Mouse (Mus musculus) naive thymus-derived CD4-positive, alpha-beta T cell, adult 2 months (primary cell): ENCODE data around the gene Sfxn2.

ENCODE experiments used
- DNase-seq: peaks from one replicate; pipeline ENCODE4 v3.0.0-alpha.2; 2011; ENCODE audit warnings: low read depth

Sfxn2 gene

DNA sequence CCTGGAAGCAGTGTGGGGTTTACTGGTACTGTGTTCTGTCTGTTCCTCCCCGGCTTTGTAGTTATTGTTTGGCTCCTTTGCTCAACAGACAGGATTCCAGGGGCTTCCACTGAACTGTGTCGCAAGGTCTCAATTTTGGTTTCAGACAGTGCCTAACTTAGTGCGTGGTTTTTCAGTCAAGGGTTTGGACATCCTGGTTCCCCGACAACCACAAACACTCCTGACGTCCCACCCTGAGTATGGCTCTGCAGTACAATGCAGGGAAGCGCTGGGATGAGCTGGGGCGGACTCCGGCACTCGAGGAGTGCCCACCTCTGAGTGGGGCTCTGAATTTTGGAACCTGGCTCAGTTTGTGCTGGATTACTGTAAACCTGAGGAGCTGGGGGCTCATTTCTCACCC lies 56.6 kb downstream of the Sfxn2 start:
- no peak for DNase-seq

DNA sequence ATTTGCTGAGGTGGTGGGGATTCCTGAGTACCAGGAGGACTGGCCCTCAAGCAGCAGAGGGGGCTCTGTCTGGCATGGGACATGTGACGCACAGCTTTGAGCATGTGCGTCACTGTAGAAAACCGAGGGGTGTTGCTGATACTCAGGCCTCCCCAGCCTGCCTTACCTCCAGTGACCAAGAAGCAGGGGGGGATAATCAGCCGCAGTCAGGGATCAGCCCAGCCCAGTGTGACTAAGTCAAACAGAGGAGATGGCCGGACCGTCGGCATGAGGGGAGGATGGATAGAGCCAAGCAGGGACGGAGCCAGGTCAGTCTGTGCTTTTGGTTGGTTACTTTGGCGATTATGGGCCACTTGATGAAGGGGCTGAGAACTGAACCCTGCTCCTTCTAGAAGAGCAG lies 58.5 kb downstream of the Sfxn2 start:
- no peak for DNase-seq

DNA sequence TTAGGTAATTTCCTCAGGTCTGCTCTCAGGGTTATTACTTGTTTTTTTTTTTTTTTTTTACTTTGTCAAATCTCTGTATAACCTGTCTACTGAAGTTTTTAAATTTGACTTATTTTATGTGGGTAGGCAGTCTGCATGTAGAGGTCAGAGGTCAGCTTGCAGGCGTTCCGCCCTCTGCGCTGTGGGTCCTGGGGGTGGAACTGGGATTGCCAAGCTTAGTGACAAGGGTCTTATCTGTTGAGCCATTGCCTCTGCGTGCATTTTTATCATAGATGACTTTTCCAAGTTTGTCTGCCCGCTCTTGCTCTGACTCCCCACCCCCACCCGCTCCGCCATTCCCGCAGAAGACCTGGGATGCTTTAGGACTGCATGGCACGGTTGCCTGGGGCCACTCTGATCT lies 62.6 kb downstream of the Sfxn2 start:
- no peak for DNase-seq

DNA sequence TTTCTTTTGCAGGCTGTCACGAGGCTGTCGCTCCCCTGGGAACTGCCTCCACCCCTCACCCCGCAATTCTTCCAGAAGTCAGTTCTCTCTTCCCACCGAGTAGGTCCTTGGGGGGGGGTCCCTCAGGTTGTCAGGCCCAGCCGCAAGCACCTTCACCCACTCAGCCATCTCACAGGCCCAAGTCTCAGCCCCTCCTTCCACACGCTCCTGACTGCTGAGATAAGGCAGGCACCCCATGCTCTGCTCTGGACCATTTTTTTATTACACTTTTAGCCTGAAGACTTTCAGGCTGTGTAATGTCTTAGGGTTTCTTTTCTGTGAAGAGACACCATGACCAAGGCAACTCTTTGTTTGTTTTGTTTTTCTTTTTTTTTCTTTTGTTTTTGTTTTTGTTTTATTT lies 64.4 kb downstream of the Sfxn2 start:
- no peak for DNase-seq

- no peak for DNase-seq
Observed at GRCm38 (mm10) chr19:46639053-46639452, 65.9 kb downstream of the Sfxn2 start.

DNA sequence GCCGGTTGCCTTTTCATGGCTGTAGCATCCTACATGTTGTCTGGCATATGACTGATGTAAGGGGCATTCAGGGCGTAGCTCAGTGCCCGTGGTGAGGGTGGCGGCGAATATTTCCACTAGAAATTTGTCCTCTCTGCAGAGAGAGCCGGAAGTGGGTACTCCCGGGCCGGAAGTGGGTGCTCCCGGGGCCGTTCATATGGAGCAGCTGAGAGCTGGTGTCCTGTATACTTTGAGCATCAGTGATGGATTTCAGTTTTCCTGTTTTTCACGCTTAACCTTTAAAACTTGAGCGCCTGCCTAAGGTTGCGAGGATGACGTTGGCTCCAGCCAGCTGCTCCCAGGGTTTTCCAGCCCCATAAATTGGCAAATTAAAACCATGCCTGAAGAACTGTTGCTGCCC lies 66.3 kb downstream of the Sfxn2 start:
- DNase-seq = no peak

GRCm38 (mm10) chr19:46640780-46641179 lies 67.6 kb downstream of the Sfxn2 start:
- no peak for DNase-seq

- DNase-seq = peak; percentile 36
Observed at GRCm38 (mm10) chr19:46641420-46642085, 68.4 kb downstream of the Sfxn2 start.

DNA sequence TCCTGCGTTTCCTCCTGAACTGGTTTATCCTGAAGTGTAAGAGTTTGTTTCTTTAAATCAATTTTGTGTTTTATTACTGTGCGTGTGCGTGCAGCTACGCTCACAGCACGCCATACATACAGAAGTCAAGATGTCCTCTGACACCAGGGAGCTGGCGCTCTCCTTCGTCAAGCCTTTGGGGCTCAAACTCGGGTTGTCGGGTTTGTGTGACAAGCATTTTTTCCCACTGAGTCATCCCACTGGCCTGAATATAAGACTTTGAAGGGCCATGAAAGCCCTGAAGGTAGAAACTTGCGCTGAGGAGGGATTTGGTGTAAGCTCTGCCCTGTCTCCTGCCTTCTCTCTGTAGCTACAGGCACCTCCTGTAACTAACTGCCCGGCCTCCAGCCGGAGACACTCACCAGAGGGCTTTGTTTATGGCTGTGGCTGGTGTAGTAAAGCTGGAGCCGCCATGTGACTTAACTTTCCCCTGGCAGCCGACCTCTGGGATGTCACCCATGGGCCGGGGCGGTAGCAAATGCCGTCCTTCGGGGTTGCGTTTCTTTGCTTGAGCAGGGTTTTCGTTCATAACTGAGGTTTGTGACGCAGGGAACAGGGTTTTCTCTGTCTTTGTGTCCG lies 69.1 kb downstream of the Sfxn2 start:
- DNase-seq = no peak

DNA sequence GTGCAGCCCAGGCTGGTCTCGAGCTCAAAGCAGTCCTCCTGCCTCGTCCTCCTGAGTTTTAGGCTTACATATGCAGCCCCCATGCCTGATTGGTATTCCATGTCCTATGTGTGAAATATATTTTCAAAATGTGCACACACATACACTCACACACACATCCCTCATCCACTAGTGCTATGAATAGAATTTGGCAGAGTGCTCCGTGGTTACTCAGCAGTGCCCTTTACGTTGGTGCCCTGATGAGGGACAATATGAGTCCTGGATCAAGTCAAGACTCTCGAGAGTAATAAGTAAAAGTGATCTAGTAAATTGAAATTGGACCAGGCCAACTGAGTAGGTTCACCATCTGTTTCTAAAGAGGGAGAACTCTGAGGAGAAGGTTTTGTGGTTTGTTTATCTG lies 70.1 kb downstream of the Sfxn2 start:
- no peak for DNase-seq

- no peak for DNase-seq
Observed at GRCm38 (mm10) chr19:46644343-46644792, 71.2 kb downstream of the Sfxn2 start.

- no peak for DNase-seq
Observed at GRCm38 (mm10) chr19:46644793-46645602, 71.8 kb downstream of the Sfxn2 start.

DNA sequence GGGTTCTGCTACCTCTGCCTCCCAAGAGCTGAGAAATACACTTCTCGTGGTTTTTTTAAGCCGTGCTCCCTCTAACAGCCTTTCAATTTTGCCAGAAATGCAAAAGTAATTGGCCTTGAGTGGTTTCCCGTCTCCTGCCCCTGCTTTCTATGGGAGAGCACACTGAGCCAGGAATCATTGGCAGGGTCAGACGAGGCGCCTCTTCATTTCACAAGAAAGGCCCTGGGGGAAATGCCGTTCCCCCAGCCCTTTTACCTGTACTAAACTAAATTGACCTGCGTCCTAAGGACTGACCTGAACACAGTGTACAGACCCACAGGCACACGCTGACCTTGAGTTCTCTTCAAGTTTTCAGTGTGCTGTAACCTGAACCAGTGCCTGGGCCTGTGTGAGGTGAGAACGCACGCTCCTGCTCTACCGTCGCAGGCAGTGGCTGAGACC lies 72.9 kb downstream of the Sfxn2 start:
- DNase-seq = no peak

- DNase-seq = no peak
Observed at GRCm38 (mm10) chr19:46647254-46647653, 74.1 kb downstream of the Sfxn2 start.
